Mouse (Mus musculus) testis, adult 2 months (tissue): ENCODE results near the gene Epc2. TPM values are rescaled to one million over a fixed set of nuclear protein-coding genes. Genes with fewer than 3 reads are reported as not detected.
A peak's percentile ranks its signal among the peaks of the same experiment; 100 is the strongest.

ENCODE experiments used
- H3K27ac ChIP-seq: fragments of 200-500 bp; 2 replicates; pipeline ENCODE4 v1.5.1; 2012; ENCODE audit warnings: low read depth, low read length; ENCODE audit not compliant: control insufficient read depth, insufficient read depth
- H3K27me3 ChIP-seq: fragments of 200-500 bp; 2 replicates; pipeline ENCODE4 v1.6.1; 2012; ENCODE audit warnings: mild to moderate bottlenecking, low read length, moderate library complexity; ENCODE audit not compliant: control insufficient read depth, insufficient read depth
- H3K36me3 ChIP-seq: fragments of 200-500 bp; 2 replicates; pipeline ENCODE4 v1.6.1; 2012; ENCODE audit warnings: mild to moderate bottlenecking, low read length; ENCODE audit not compliant: control insufficient read depth, insufficient read depth
- H3K4me1 ChIP-seq: fragments of 200-500 bp; 2 replicates; pipeline ENCODE4 v1.6.1; 2012; ENCODE audit warnings: low read length; ENCODE audit not compliant: control insufficient read depth, insufficient read depth
- H3K4me3 ChIP-seq: fragments of 200-500 bp; 2 replicates; pipeline ENCODE4 v1.5.1; 2012; ENCODE audit warnings: low read depth, mild to moderate bottlenecking, low read length, moderate library complexity, mixed read lengths; ENCODE audit not compliant: control insufficient read depth
- CTCF ChIP-seq: fragments of 200-500 bp; IDR thresholded peaks from 2 replicates; pipeline ENCODE4 v1.5.1; 2012; ENCODE audit warnings: low read depth, mild to moderate bottlenecking, inconsistent platforms, low read length, moderate library complexity; ENCODE audit not compliant: control insufficient read depth, insufficient read depth, insufficient replicate concordance
- POLR2A ChIP-seq: fragments of 200-500 bp; IDR thresholded peaks from 2 replicates; pipeline ENCODE4 v1.6.1; 2012; ENCODE audit warnings: low read depth, mild to moderate bottlenecking, inconsistent platforms, low read length, moderate library complexity; ENCODE audit not compliant: control insufficient read depth
- polyA plus RNA-seq: library from polyadenylated mRNA; depleted of rRNA; stranded (reverse); fragments of >200 nt; gene quantifications from 2 replicates; pipeline ENCODE4 v1.2.3, GENCODE M21; 2012

The Epc2 gene
- polyA plus RNA-seq, 1 experiment = 13.2 TPM

GRCm38 (mm10) chr2:49451637-49452211 is 438 bp downstream of the Epc2 start:
- Histone ChIP-seq H3K36me3 (no peaks in the 10 kb centered on the region), H3K27me3 (no peaks in the 10 kb centered on the region), H3K4me1 (no peaks in the 10 kb centered on the region; the same call in 1 of the 2 replicates), H3K4me3 (peak overlapping the region; percentile 91), H3K27ac (peak overlapping the region; percentile 91)
- no peak; the same call in 1 of the 2 replicates for TF ChIP-seq POLR2A
- no peak for TF ChIP-seq CTCF

GRCm38 (mm10) chr2:49452451-49453081 is 1.3 kb downstream of the Epc2 start:
- no peaks in the 10 kb centered on the region for H3K36me3 ChIP-seq
- H3K27me3 ChIP-seq = no peaks in the 10 kb centered on the region
- TF ChIP-seq CTCF (no peak), POLR2A (no peak)
- peak overlapping the region; percentile 34 for H3K27ac ChIP-seq
- no peaks in the 10 kb centered on the region; the same call in 1 of the 2 replicates for H3K4me1 ChIP-seq
- peak overlapping the region; percentile 91 for H3K4me3 ChIP-seq

GRCm38 (mm10) chr2:49457797-49458196 is 6.5 kb downstream of the Epc2 start:
- Histone ChIP-seq H3K27ac (no peak overlapping the region), H3K4me3 (no peak overlapping the region), H3K36me3 (no peaks in the 10 kb centered on the region), H3K4me1 (no peaks in the 10 kb centered on the region; the same call in 1 of the 2 replicates), H3K27me3 (no peaks in the 10 kb centered on the region)
- no peak for TF ChIP-seq CTCF
- TF ChIP-seq POLR2A = no peak

DNA sequence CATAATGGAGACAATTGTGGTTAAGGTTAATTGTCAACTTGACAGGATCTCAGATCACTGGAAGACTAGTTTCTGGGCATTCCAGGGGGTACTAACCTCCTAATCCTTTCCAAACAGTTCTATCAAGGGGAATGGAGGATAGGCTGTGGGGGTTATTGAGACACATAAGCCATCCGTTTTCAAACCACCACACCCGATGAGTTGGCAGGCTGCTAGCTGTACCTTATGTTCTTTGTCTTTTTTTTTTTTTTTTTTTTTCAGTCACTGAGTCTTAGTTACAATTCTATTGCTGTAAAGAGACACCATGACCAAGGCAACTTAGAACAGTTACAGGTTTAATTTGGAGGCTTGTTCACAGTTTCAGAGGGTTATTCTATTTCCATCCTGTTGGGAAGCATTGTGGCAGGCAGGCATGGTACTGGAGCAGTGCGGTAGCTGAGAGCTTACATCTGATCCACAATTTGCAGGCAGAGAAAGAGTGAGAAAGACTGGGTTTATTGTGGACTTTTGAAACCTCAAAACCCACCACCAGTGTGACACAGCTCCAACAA is 14.5 kb downstream of the Epc2 start:
- Histone ChIP-seq H3K36me3 (no peaks in the 10 kb centered on the region), H3K27ac (no peak overlapping the region), H3K27me3 (no peaks in the 10 kb centered on the region), H3K4me1 (no peaks in the 10 kb centered on the region), H3K4me3 (peak overlapping the region; percentile 46; the same call in 1 of the 2 replicates)
- TF ChIP-seq POLR2A = no peak

- TF ChIP-seq POLR2A (no peak), CTCF (no peak)
- Histone ChIP-seq H3K4me1 (no peaks in the 10 kb centered on the region; the same call in 1 of the 2 replicates), H3K27me3 (no peaks in the 10 kb centered on the region), H3K27ac (no peak overlapping the region), H3K36me3 (no peaks in the 10 kb centered on the region), H3K4me3 (no peak overlapping the region)
Observed at GRCm38 (mm10) chr2:49467038-49467437, 15.8 kb downstream of the Epc2 start.

DNA sequence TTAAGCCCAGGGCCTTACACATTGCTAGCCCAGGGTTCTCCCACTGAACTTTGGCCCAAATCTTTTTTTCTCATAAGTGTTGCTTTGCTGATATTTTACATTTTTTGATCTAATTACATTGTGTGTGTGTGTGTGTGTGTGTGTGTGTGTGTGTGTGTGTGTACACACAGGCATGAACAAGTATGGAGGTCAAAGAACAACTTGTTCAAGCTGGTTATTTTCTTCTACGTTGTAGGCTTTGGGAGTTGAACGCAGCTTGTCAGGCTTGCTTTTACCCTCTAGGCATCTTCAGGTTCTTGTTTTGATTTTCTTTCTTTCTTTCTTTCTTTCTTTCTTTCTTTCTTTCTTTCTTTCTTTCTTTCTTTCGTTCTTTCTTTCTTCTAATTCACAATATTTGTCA is 19.9 kb downstream of the Epc2 start:
- no peaks in the 10 kb centered on the region for H3K36me3 ChIP-seq
- H3K4me1 ChIP-seq = no peaks in the 10 kb centered on the region; the same call in 1 of the 2 replicates
- no peaks in the 10 kb centered on the region for H3K27me3 ChIP-seq
- no peak overlapping the region for H3K27ac ChIP-seq
- no peak overlapping the region for H3K4me3 ChIP-seq
- TF ChIP-seq CTCF = no peak
- TF ChIP-seq POLR2A = no peak

DNA sequence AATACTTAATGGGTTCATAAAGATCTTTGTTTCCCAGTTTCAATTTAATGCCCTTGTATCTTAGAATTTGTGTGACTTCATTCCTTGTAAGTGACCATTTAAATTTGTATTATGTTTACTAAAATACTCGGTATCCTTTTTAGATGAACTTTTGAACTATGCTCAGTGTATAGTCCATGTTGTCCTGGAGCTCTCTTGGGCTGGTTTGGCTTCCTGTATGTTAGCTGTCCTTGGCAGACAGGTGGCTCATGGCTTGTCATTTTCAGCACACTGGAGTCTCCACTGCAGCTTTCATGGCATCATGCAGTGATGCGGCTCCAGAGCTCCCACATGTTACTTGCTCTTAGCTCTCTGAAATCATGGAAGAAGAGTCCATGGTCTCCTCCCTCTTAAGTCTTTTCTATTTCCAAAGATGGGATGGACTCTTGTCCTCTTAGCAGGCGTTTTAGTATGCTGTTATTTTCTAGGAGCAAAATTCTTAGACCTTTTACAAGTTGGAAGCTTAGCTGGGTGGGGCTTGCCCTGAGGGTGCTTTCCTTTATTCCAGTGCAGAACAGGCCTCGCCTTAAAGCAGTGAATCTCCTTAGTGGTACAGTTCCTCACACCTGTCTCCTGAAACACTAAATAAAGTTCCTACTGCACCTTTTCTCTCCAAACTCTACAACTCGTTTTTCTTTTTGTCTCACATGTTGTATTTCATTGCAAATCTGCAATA is 20.5 kb downstream of the Epc2 start:
- Histone ChIP-seq H3K36me3 (no peaks in the 10 kb centered on the region), H3K27me3 (no peaks in the 10 kb centered on the region), H3K27ac (no peak overlapping the region)

More for the DNA sequence above, 20.5 kb downstream of the Epc2 start:
- Histone ChIP-seq H3K4me3 (no peak overlapping the region), H3K4me1 (no peaks in the 10 kb centered on the region; the same call in 1 of the 2 replicates)
- no peak for TF ChIP-seq CTCF
- no peak for TF ChIP-seq POLR2A
